Mouse (Mus musculus) MEL (cell line): ENCODE measurements around the gene Bahd1. TPM values are rescaled to one million over a fixed set of nuclear protein-coding genes. Genes with fewer than 3 reads are reported as not detected.

Experiments used
- DNase-seq: peaks from one replicate; pipeline ENCODE4 v3.0.0; 2011; ENCODE audit warnings: low read depth, low spot score
- H3K27ac ChIP-seq: 2 replicates; pipeline ENCODE4 v1.5.1; 2012; ENCODE audit warnings: low read depth, mild to moderate bottlenecking, control low read depth, low read length, moderate library complexity; ENCODE audit not compliant: control insufficient read depth
- H3K27me3 ChIP-seq, 2 experiments: fragments of 150-350 bp in 1 of 2; sonication (generic) in 1 of 2; 2 replicates each; pipeline ENCODE4 v1.6.1; 2012; ENCODE audit warnings: low read length in 2 of 2, mild to moderate bottlenecking in 2 of 2, improper control_type of control experiment in 1 of 2, moderate library complexity in 1 of 2; ENCODE audit not compliant: insufficient read depth in 2 of 2, control insufficient read depth in 1 of 2
- H3K36me3 ChIP-seq, 2 experiments: 2 replicates each; pipeline ENCODE4 v1.6.1; 2012 to 2014; ENCODE audit warnings: low read length in 2 of 2, improper control_type of control experiment in 1 of 2, inconsistent platforms in 1 of 2, mild to moderate bottlenecking in 1 of 2; ENCODE audit not compliant: insufficient read depth in 2 of 2, control insufficient read depth in 1 of 2
- H3K4me1 ChIP-seq, 2 experiments: fragments of 150-350 bp in 1 of 2; sonication (generic) in 1 of 2; 2 replicates each; pipeline ENCODE4 v1.6.1; 2012; ENCODE audit warnings: low read length in 2 of 2, improper control_type of control experiment in 1 of 2, mild to moderate bottlenecking in 1 of 2; ENCODE audit not compliant: insufficient read depth in 2 of 2, control insufficient read depth in 1 of 2
- H3K4me3 ChIP-seq, 2 experiments: fragments of 150-350 bp in 1 of 2; sonication (generic) in 1 of 2; 2 replicates each; pipeline ENCODE4 v1.5.1; 2012; ENCODE audit warnings: low read depth in 2 of 2, low read length in 2 of 2, mild to moderate bottlenecking in 2 of 2, moderate library complexity in 2 of 2, control low read depth in 1 of 2, improper control_type of control experiment in 1 of 2; ENCODE audit not compliant: control insufficient read depth in 1 of 2, insufficient read depth in 1 of 2
- H3K79me2 ChIP-seq: 2 replicates; pipeline ENCODE4 v1.6.1; 2012; ENCODE audit warnings: mild to moderate bottlenecking, low read length, moderate library complexity; ENCODE audit not compliant: control insufficient read depth, poor library complexity, insufficient read depth
- H3K9ac ChIP-seq: 2 replicates; pipeline ENCODE4 v1.6.1; 2012; ENCODE audit warnings: low read depth, mild to moderate bottlenecking, control low read depth, low read length, moderate library complexity; ENCODE audit not compliant: control insufficient read depth, poor library complexity, severe bottlenecking
- H3K9me3 ChIP-seq: fragments of 150-350 bp; sonication (generic); replicated peaks from 2 replicates; pipeline ENCODE4 v1.6.1; 2012; ENCODE audit warnings: mild to moderate bottlenecking, low read length, improper control_type of control experiment, moderate library complexity; ENCODE audit not compliant: insufficient read depth
- BHLHE40 ChIP-seq: IDR thresholded peaks from 2 replicates; pipeline ENCODE4 v1.6.1; 2012; ENCODE audit warnings: low read depth, mild to moderate bottlenecking, inconsistent platforms, low read length, improper control_type of control experiment, borderline replicate concordance
- CHD1 ChIP-seq: IDR thresholded peaks from 2 replicates; pipeline ENCODE4 v1.6.1; 2012; ENCODE audit warnings: low read depth, mild to moderate bottlenecking, inconsistent platforms, low read length, improper control_type of control experiment
- CHD2 ChIP-seq: IDR thresholded peaks from 2 replicates; pipeline ENCODE4 v1.6.1; 2011; ENCODE audit warnings: low read length, improper control_type of control experiment
- CTCF ChIP-seq, 3 experiments: IDR thresholded peaks in 2 of 3; conservative IDR thresholded peaks in 1 of 3; 2 replicates each; pipeline ENCODE4 v1.5.1; 2011 to 2012; ENCODE audit warnings: low read length in 3 of 3, low read depth in 2 of 3, mild to moderate bottlenecking in 2 of 3, improper control_type of control experiment in 1 of 3, inconsistent platforms in 1 of 3, mixed read lengths in 1 of 3, moderate library complexity in 1 of 3; ENCODE audit not compliant: control insufficient read depth in 1 of 3, insufficient read depth in 1 of 3, poor library complexity in 1 of 3, severe bottlenecking in 1 of 3
- ELF1 ChIP-seq: IDR thresholded peaks from 2 replicates; pipeline ENCODE4 v1.6.1; 2014; ENCODE audit warnings: low read depth, mild to moderate bottlenecking, inconsistent platforms, low read length, improper control_type of control experiment, moderate library complexity
- EP300 ChIP-seq, 2 experiments: IDR thresholded peaks; 2 replicates each; pipeline ENCODE4 v1.6.1; 2011; ENCODE audit warnings: improper control_type of control experiment in 2 of 2, low read length in 2 of 2, low read depth in 1 of 2, mild to moderate bottlenecking in 1 of 2
- GABPA ChIP-seq: IDR thresholded peaks from 2 replicates; pipeline ENCODE4 v1.6.1; 2012; ENCODE audit warnings: low read depth, mild to moderate bottlenecking, inconsistent platforms, low read length, improper control_type of control experiment, moderate library complexity
- HCFC1 ChIP-seq: IDR thresholded peaks from 2 replicates; pipeline ENCODE4 v1.6.1; 2012; ENCODE audit warnings: low read depth, mild to moderate bottlenecking, inconsistent platforms, low read length, improper control_type of control experiment, moderate library complexity
- MAX ChIP-seq: IDR thresholded peaks from 2 replicates; pipeline ENCODE4 v1.6.1; 2011; ENCODE audit warnings: low read length, improper control_type of control experiment
- MAZ ChIP-seq: IDR thresholded peaks from 2 replicates; pipeline ENCODE4 v1.6.1; 2012; ENCODE audit warnings: low read depth, mild to moderate bottlenecking, inconsistent platforms, low read length, improper control_type of control experiment
- MXI1 ChIP-seq: IDR thresholded peaks from 2 replicates; pipeline ENCODE4 v1.6.1; 2011; ENCODE audit warnings: mild to moderate bottlenecking, low read depth, low read length, improper control_type of control experiment
- NELFE ChIP-seq: IDR thresholded peaks from 2 replicates; pipeline ENCODE4 v1.6.1; 2011; ENCODE audit warnings: low read depth, low read length, improper control_type of control experiment
- NRF1 ChIP-seq: IDR thresholded peaks from 2 replicates; pipeline ENCODE4 v1.6.1; 2014; ENCODE audit warnings: low read depth, mild to moderate bottlenecking, inconsistent platforms, low read length, improper control_type of control experiment, moderate library complexity; ENCODE audit not compliant: poor library complexity, insufficient read depth, severe bottlenecking
- POLR2A ChIP-seq, 2 experiments: IDR thresholded peaks; 2 replicates each; pipeline ENCODE4 v1.6.1; 2011 to 2012; ENCODE audit warnings: low read length in 2 of 2, mild to moderate bottlenecking in 2 of 2, control low read depth in 1 of 2, improper control_type of control experiment in 1 of 2, low read depth in 1 of 2, moderate library complexity in 1 of 2; ENCODE audit not compliant: control insufficient read depth in 1 of 2, insufficient read depth in 1 of 2, poor library complexity in 1 of 2
- POLR2AphosphoS2 ChIP-seq: IDR thresholded peaks from 2 replicates; pipeline ENCODE4 v1.6.1; 2011; ENCODE audit warnings: low read length, improper control_type of control experiment
- SMC3 ChIP-seq: IDR thresholded peaks from 2 replicates; pipeline ENCODE4 v1.6.1; 2011; ENCODE audit warnings: low read depth, low read length, improper control_type of control experiment
- TAL1 ChIP-seq: IDR thresholded peaks from 2 replicates; pipeline ENCODE4 v1.6.1; 2012; ENCODE audit warnings: mild to moderate bottlenecking, inconsistent platforms, low read length, moderate library complexity, mixed read lengths
- TBP ChIP-seq: IDR thresholded peaks from 2 replicates; pipeline ENCODE4 v1.8.0; 2011; ENCODE audit warnings: low read depth, low read length, improper control_type of control experiment
- TCF12 ChIP-seq: IDR thresholded peaks from 2 replicates; pipeline ENCODE4 v1.6.1; 2014; ENCODE audit warnings: low read depth, mild to moderate bottlenecking, inconsistent platforms, low read length, improper control_type of control experiment, moderate library complexity
- UBTF ChIP-seq: IDR thresholded peaks from 2 replicates; pipeline ENCODE4 v1.6.1; 2012; ENCODE audit warnings: low read depth, mild to moderate bottlenecking, inconsistent platforms, low read length, improper control_type of control experiment, moderate library complexity, borderline replicate concordance; ENCODE audit not compliant: insufficient read depth
- ZC3H11A ChIP-seq: IDR thresholded peaks from 2 replicates; pipeline ENCODE4 v1.6.1; 2012; ENCODE audit warnings: low read depth, mild to moderate bottlenecking, inconsistent platforms, low read length, improper control_type of control experiment
- ZMIZ1 ChIP-seq: IDR thresholded peaks from 2 replicates; pipeline ENCODE4 v1.6.1; 2012; ENCODE audit warnings: low read depth, mild to moderate bottlenecking, inconsistent platforms, low read length, improper control_type of control experiment, moderate library complexity
- polyA plus RNA-seq, 2 experiments: library from polyadenylated mRNA; stranded (reverse) in 1 of 2; unstranded in 1 of 2; fragments of >175 nt in 1 of 2; fragments of >200 nt in 1 of 2; gene quantifications; 2 replicates each; pipeline versions ENCODE4 v1.2.1 to v1.2.4; 2012; ENCODE audit warnings: low replicate concordance in 2 of 2, low read depth in 1 of 2; ENCODE audit not compliant: insufficient read length in 2 of 2, insufficient read depth in 1 of 2, missing spikeins in 1 of 2
- total RNA-seq: library from RNA; depleted of rRNA; stranded (reverse); fragments of 300-350 nt; gene quantifications from 2 replicates; pipeline ENCODE4 v1.2.3, GENCODE M21; 2012

Gene Bahd1
- total and polyA plus RNA-seq, 3 experiments, result 8.0 to 24.7 TPM; not detected in 1

DNA sequence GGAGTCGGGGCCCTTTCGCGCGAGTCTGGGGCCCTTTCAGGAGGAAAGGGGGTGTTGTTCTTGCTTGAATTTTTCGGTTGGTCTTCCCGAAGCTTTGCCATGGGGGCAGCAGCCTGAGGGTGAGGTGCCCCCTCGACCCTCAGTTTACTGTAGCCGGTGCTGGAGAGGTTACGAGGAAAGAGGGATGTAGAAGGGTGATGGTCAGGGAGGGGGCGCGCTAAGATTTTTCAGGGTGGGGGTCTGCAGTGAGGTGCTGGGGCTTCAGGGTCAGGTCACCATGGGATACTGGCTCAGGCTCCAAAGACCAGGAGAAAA lies 606 bp downstream of the Bahd1 start:
- TF ChIP-seq TCF12, result no peak
- TF ChIP-seq NELFE, result no peak
- TF ChIP-seq GABPA, result no peak
- TF ChIP-seq POLR2A (IDR thresholded peaks at IDR 0.05; ENCODE audit: control insufficient read depth in 1 of 2, insufficient read depth in 1 of 2, low read depth in 1 of 2, low read length in 2 of 2, poor library complexity in 1 of 2), result no peak; a peak in 1 of 4 replicates
- TF ChIP-seq NRF1, result no peak
- TF ChIP-seq POLR2AphosphoS2, result no peak
- TF ChIP-seq BHLHE40, result no peak
- no peak for TF ChIP-seq CHD2
- no peak for TF ChIP-seq TBP
- TF ChIP-seq ZC3H11A, result no peak
- TF ChIP-seq SMC3, result no peak
- TF ChIP-seq, all 39 proteins: peak for 0
- Histone ChIP-seq H3K9ac (peak overlapping the region; percentile 86), H3K4me3 (peak overlapping the region; percentile 45 to 73), H3K27ac (peak overlapping the region; percentile 21), H3K36me3 (peaks cover 0 to 22% of the 10 kb centered on the region in 2 experiments; a peak in 2 of 4 replicates), H3K27me3 (no peaks in the 10 kb centered on the region; a peak in 1 of 4 replicates), H3K4me1 (peaks cover 3 to 33% of the 10 kb centered on the region in 2 experiments), H3K79me2 (peaks cover 29% of the 10 kb centered on the region), H3K9me3 (no peaks in the 10 kb centered on the region)
- peak; percentile 62 for DNase-seq

- Histone ChIP-seq H3K79me2 (peaks cover 35% of the 10 kb centered on the region), H3K9me3 (no peaks in the 10 kb centered on the region), H3K36me3 (peaks cover 0 to 24% of the 10 kb centered on the region in 2 experiments; a peak in 2 of 4 replicates), H3K27ac (peak overlapping the region; percentile 45)
- DNase-seq, result peak; percentile 97
- peak; percentile 51; the same call in 1 of the 2 replicates for TF ChIP-seq MAZ
- no peak for TF ChIP-seq TAL1
- TF ChIP-seq MAX, result no peak
- peak; percentile 32; the same call in 1 of the 2 replicates for TF ChIP-seq NRF1
- TF ChIP-seq HCFC1, result peak; percentile 71
- peak in 1 of 3 experiments; percentile 35; a peak in 2 of 6 replicates for TF ChIP-seq CTCF (IDR thresholded peaks at IDR 0.05 in 2 of 3, conservative IDR thresholded peaks at IDR 0.05 in 1 of 3; ENCODE audit: control insufficient read depth in 1 of 3, insufficient read depth in 1 of 3, low read depth in 2 of 3, low read length in 3 of 3, poor library complexity in 1 of 3, severe bottlenecking in 1 of 3)
- peak; percentile 40; the same call in 1 of the 2 replicates for TF ChIP-seq ZMIZ1
- peak; percentile 73; the same call in 1 of the 2 replicates for TF ChIP-seq UBTF
- TF ChIP-seq CHD1, result no peak
- TF ChIP-seq EP300 (IDR thresholded peaks at IDR 0.05; ENCODE audit: low read depth in 1 of 2, low read length in 2 of 2), result no peak
- TF ChIP-seq TBP, result no peak
- TF ChIP-seq CHD2, result peak; percentile 30; the same call in 1 of the 2 replicates
- peak; percentile 65; the same call in 1 of the 2 replicates for TF ChIP-seq NELFE
- TF ChIP-seq ZC3H11A, result no peak
- TF ChIP-seq ELF1, result peak; percentile 90
- peak; percentile 60 for TF ChIP-seq MXI1
- peak; percentile 24 to 56; a peak in 1 of 4 replicates for TF ChIP-seq POLR2A (IDR thresholded peaks at IDR 0.05; ENCODE audit: control insufficient read depth in 1 of 2, insufficient read depth in 1 of 2, low read depth in 1 of 2, low read length in 2 of 2, poor library complexity in 1 of 2)
- TF ChIP-seq POLR2AphosphoS2, result no peak
- TF ChIP-seq, all 39 proteins: peak for 11
- H3K4me3 ChIP-seq, result peak overlapping the region; percentile 86 to 99
- no peaks in the 10 kb centered on the region; a peak in 1 of 4 replicates for H3K27me3 ChIP-seq
- H3K4me1 ChIP-seq, result peaks cover 3 to 38% of the 10 kb centered on the region in 2 experiments
- peak overlapping the region; percentile 96 for H3K9ac ChIP-seq
Measured at GRCm38 (mm10) chr2:118901175-118902031, 1.2 kb downstream of the Bahd1 start.
